Mouse (Mus musculus) WW6 (cell line): ENCODE data around the gene Tmem117.

ENCODE experiments used
- DNase-seq: peaks from one replicate; pipeline ENCODE4 v3.0.0-alpha.2; 2013; ENCODE audit warnings: low read depth, low spot score

Gene Tmem117

DNA sequence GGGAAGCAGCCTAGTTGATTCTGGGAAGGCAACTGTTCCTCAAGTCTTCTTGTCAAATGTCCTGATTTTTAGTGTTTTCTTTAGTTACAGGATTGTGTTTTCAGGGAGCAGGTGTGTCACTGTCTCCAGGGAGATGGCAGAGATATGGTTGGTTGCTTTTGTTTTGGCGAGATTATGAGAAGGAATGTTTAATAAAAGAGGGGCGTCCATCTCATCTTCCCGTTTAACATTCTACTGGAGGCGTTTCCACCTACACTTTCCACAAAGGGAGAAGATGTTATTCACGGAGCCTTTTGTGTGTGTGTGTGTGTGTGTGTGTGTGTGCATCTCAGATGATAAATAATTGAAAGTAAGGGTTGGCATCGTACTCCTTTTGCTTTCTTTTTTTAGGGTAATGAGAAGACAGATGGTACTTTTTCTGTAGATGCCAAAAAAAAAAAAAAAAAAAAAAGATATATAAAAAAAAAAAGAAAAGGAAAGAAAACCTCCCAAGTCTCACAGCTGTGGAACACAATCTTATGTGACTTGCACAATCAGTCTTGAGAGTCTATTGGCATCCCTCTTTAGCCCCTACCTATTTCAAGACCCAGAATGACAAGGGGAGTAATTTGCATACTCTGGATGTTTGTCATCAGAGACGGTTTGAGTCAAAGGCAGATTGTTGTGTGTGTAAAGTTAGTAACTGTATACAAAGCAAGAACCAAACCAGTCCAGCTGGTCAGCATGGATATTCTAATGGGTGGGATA, 142.0 kb downstream of the Tmem117 start:
- DNase-seq = no peak

GRCm38 (mm10) chr15:94771691-94772090, 142.7 kb downstream of the Tmem117 start:
- no peak for DNase-seq

GRCm38 (mm10) chr15:94776119-94777069, 147.4 kb downstream of the Tmem117 start:
- no peak for DNase-seq

GRCm38 (mm10) chr15:94781556-94781955, 152.5 kb downstream of the Tmem117 start:
- no peak for DNase-seq

DNA sequence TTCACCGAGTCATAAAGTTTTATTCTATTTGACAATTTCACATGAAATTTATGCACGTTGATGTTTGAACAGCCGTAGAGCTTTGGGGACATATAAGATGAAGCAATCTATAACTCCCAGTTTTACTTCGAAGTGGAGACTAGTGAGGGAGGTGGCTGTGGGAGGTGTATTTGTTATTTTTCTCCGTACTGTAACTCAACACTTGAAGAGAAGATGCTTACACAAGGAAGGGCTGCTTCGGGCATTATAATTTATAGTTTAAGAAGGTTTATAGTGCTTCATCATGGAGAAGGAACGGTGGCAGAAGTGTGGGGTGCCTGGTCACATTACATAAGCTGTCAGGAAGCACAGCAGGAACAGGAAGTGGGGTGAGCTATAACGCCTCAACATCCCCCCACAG, 164.4 kb downstream of the Tmem117 start:
- DNase-seq = no peak

- DNase-seq = no peak
Measured at GRCm38 (mm10) chr15:94795484-94795883, 166.5 kb downstream of the Tmem117 start.

GRCm38 (mm10) chr15:94798236-94798635, 169.2 kb downstream of the Tmem117 start:
- DNase-seq = no peak

DNA sequence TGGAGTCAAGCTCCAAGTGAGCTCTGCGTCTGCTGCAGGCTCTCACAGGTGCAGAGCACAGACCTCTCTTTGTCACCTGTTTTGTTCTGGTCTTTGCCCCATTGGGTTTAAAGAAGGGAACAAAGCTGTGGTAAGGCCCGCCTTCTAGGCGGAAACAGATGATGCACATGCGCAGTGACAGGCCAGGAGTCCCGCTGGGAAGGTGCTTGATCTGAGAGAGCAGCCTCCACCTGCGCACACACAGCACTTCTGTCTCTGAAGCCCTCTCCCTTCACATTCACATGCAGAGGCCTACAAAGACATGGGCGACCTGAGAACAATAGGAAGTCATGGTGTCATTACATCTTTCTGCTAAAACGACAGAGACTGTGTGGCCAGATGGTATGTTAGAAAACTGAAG, 172.4 kb downstream of the Tmem117 start:
- DNase-seq = no peak

- no peak for DNase-seq
Measured at GRCm38 (mm10) chr15:94802820-94803219, 173.8 kb downstream of the Tmem117 start.

GRCm38 (mm10) chr15:94803624-94804342, 174.8 kb downstream of the Tmem117 start:
- no peak for DNase-seq

DNA sequence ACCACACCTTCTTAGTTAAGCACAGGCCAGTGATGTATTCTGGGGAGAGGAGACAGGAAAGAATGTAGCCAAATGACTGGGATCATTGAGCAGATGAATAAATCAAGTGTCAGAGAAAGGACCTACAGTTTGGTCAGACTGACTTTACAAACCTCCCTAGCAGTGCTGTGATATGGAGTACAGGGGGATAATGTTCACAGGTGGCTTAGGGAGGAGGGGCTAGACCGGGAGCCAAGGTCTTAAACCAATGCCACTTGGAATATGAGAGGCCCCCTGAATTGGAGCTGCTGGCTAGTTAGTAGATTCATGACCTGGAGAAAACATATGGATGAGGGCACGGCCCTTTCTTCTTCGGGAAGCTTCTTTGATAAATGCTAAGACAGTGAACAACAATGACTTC, 177.0 kb downstream of the Tmem117 start:
- DNase-seq = no peak

DNA sequence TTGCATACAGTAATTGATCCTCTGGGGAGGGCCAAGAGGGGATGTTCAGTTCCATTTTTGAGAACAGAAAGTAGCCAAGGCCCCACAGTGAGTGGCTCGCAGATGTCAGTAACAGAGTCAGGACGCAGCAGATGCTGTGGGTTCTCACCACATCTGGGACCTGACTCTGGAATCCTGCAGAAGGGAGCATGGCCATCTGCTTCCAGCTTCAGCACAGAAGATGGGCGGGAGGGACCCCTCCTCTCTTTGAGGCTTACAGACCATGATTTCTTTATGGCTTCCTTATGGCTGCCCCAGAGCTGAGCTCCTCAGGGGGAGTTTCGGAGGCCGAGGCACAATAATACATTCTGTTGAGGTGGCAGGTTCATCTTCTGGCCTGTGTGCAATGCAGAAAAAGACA, 182.5 kb downstream of the Tmem117 start:
- DNase-seq = no peak

DNA sequence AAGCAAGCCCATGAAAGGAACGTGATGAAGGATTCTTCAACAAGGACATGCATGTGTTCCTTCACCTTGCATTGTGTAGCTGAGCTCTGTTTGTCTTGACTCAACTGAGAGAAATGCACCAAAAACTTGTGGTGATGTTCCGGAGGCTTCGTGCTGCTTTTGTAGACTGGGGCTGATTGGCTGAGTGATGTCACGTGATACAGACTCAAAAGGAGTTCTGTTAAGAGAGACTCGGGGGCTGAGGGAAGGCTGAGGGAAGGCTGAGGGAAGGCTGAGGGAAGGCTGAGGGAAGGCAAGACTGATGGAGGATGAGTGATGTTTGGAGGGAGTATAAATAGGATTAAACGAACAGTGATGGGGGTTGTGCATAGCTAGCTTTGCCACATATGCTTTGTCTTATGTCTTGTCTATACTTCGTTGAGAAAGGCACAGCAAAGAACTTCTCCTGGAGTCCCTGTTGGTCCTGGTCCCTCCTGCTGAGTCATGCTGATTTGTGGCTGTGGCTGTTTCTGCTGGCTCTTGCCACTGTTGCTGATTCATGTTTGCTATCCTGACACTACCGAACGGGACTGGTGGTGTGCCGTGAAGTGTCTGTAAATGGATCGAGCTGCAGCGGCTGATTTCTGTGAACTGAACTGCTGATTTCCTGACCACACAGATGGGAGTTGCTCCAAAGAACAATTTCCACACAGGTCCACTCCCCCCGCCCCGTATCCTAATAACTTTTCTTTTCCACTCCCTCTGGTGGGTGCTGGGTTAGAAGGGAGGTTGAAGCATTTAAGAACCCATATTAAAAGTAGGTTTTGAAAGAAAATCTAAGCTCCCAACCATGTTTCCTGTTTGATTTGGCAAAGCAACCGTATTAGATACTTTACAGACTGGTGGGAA, 185.4 kb downstream of the Tmem117 start:
- DNase-seq = no peak

DNA sequence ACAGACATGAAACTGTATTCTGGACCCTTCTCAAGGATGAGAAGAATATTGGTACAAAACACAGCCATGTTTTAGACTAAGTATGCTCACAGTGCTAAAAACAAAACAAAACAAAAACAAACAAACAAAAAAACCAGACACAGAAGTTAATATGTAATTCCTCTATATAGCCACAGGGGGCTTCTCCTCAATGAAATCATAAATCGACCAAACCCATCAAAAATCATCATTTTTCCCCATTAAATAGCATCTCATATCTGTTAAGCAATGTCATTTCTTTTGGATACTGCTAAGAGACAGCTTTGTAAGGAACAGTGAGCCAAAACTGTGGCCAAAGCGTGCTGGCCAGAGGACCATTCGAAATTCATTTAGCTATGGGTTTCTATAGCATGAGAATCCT, 206.6 kb downstream of the Tmem117 start:
- DNase-seq = no peak

- DNase-seq = no peak
Measured at GRCm38 (mm10) chr15:94838646-94839045, 209.6 kb downstream of the Tmem117 start.

- no peak for DNase-seq
Measured at GRCm38 (mm10) chr15:94847501-94847900, 218.5 kb downstream of the Tmem117 start.

DNA sequence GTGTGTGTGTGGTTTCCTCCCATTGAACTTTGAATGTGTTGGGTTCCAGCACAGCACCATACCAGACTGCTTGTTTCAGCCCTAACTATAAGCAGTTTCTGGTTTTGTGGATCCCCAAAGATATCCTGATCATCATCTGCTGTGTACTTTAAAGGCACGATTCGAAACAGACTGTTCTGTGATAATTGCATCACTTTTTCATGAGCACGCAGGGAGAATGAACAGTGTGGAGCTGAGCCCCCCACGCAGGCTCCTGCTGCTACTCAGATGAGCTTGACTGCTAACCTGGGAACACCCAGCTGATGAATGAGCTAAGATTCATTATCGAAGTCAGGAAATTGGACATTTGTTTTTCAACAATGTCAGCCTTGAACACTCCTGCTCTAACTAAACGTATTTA, 230.6 kb downstream of the Tmem117 start:
- DNase-seq = no peak

DNA sequence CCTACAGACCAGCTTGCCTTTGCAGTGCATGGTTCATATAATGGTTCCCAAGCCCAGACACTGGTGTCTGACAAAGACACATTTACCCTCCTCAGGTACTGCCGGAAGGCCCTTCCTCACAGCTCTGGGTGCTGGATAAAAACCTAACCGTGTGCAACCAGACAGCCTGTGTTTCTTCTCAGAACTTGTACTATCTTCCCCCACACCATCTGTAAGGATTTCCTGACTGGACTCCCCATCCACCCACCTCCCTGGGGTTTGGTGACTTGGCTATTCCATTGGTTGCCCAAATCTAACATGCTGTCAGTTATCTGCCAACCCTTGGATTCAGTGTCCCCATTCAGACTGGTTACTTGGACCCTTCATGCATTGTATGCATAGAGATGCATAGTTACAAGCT, 232.1 kb downstream of the Tmem117 start:
- no peak for DNase-seq

DNA sequence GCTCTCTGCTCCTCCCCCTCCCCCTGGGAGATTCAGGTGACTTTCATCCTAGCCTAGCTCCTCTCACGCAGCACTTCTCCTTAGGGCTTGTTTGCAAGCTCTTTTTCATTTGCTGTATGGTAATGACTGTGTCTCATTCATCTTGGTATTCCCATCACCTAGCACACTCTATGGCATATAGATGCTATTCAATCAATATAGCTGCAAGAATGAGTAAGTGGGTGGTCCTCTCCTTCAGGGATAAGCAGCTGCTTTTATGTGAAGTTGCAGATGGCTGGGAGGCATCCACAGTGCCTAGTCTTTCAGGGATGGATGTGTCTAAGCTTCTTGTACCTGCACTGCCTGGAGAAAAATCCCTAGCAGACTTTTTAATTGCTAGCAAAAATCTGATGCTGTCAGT, 235.1 kb downstream of the Tmem117 start:
- no peak for DNase-seq

GRCm38 (mm10) chr15:94868372-94868771, 239.3 kb downstream of the Tmem117 start:
- DNase-seq = no peak

DNA sequence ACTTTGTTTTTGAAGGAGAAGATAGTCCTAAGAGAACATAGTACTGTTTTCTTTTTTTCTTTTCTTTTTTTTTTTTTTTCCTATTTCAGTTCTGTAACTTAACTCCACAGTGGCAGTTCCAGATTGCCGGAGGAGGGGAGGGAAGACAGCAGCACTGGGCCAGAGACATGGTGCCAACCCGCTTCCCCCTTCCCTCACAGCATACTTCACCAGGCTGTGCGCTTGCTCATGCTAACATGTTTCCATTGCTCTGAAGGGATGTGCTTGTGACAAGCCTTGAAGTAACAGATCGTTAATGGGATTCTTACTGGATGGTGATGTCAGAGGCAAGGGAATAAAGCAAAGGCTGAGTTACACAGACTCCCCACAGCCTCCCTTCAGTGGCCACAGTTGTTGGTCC, 256.0 kb downstream of the Tmem117 start:
- DNase-seq = no peak
